Mouse (Mus musculus) regulatory T cell (primary cell): ENCODE data around the gene Uvrag.
"Not testable (repeated sequence)": the region's sequence is repeated elsewhere in the genome, so short reads cannot be mapped to it uniquely, and the experiment has no call there.

Source experiments
- in situ Hi-C: fragments of 300-600 bp; cut with MboI, MseI; formaldehyde crosslinking; loops from one replicate; pipeline ENCODE4 v1.15.1; 2025; ENCODE audit warnings: high pct_unique_total_duplicates

Uvrag gene

GRCm38 (mm10) chr7:98981423-98981822, 159.5 kb downstream of the Uvrag start:
- in situ Hi-C loops, result loop anchor here (10.0 kb wide), 1 partner anchor 917 kb away; no protein-coding TSS in a partner anchor

- in situ Hi-C loops, result no loop called here
Observed at GRCm38 (mm10) chr7:98976839-98977457, 164.0 kb downstream of the Uvrag start.

- in situ Hi-C loops, result no loop called here
Observed at GRCm38 (mm10) chr7:98974590-98974989, 166.4 kb downstream of the Uvrag start.

DNA sequence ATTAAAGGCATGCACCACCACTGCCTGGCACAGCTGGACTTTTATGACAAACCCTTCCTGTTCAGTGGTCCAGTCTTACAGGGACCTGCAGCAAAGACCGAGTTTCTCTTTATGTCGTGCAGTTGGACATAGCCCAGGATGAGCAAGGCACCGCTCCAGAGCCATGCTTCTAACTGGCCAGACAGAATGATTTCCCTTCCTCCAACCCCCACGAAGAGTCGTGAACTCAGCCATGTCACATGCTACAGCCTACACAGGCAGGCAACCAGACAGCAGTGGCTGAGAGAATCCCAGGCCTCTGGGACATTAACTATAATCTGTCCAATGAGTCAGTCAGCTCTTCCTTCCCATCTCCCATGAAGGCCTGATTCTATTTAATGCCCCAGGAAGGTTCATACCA, 170.2 kb downstream of the Uvrag start:
- in situ Hi-C loops, result no loop called here

GRCm38 (mm10) chr7:98968741-98969395, 172.1 kb downstream of the Uvrag start:
- in situ Hi-C loops, result no loop called here

- in situ Hi-C loops, result no loop called here
Observed at GRCm38 (mm10) chr7:98968082-98968674, 172.8 kb downstream of the Uvrag start.

- in situ Hi-C loops, result no loop called here
Observed at GRCm38 (mm10) chr7:98967672-98968071, 173.3 kb downstream of the Uvrag start.

DNA sequence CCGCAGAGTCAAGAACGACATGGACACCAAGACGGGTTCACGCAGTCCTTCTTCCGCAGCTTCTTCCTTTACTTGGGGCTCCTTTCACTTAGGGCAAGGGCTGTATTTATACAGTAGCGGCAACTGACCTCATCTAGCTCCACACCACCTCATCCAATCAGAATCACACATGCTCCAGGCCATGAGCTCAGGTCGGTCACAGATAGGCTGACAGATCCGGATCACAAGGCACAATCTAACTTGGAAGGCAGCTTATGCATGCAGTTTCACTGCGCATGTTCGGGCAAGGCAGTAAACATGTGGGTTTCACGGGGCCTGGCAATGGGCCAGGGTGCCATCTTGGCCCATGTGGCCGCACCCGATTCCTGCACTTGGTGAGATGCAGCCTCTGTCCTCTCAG, 177.4 kb downstream of the Uvrag start:
- in situ Hi-C loops, result not testable (repeated sequence)

- in situ Hi-C loops, result no loop called here
Observed at GRCm38 (mm10) chr7:98962547-98963311, 178.2 kb downstream of the Uvrag start.

DNA sequence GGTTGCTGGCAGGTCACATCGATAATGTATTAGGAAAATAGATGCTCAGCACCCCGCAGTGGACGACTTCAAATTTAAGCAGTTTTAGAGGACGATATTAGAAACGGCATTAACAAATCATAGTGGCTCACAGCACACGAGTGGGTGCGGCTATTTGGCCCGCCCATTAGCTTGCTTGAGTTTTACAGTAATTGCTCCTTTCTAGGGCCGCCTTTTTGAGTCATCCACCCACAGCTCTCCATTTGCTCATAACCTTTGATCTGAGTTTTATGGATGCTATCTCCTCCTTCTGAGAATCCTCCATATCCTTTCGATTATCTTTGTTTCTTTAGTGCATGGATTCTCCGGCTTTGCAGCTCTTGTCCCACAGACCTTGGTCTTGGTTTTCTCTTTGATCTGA, 178.9 kb downstream of the Uvrag start:
- in situ Hi-C loops, result no loop called here

GRCm38 (mm10) chr7:98960274-98960673, 180.7 kb downstream of the Uvrag start:
- in situ Hi-C loops, result no loop called here

- in situ Hi-C loops, result no loop called here
Observed at GRCm38 (mm10) chr7:98959246-98959645, 181.7 kb downstream of the Uvrag start.

DNA sequence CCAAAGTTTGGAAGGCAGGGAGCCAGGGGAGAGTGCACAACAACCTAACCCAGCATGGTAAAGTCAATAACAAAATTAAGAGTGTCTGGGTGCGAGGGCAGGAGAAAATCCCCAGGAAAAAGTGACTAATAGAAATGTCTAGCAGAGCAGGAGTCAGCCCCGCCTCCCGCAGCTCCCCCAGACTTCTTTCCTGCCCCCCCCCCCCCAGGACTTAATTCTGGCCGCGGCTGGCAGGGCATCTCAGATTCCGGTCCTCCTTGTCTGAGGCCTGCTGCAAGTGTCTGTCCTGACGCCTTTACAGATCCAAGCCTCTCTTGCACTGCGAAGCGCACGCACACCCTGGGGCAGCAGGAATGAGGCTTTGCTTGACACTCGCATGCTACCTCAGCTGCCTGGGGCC, 182.8 kb downstream of the Uvrag start:
- in situ Hi-C loops, result no loop called here

DNA sequence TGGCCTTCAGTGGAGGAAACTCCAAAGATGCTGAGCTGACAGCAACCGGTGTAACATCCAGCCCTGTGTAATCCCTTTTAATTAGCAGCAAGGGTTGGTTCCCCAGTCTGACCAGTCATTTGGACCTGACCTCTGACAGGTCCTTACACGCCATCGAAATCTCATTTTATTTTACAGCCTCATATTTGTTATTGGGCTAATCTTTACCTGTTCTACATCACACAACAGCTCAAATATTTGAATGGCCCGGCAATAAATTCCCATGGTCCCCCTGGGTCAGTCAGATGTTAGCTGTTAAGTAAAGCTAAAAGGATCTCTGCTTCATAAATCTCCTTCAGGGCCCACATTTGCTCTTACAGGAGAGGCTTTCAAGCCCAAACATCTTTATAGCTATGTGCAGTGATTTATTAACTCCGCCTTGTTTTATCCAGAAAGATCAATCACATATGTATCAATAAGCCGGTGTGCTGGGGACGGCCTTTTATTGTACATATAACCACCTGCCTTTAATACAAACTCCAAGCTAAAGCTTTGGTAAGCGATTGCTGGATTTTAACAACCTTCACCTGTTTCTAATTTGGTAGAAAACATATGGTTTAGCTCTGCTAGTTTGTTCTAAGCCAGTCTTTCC, 183.7 kb downstream of the Uvrag start:
- in situ Hi-C loops, result no loop called here

DNA sequence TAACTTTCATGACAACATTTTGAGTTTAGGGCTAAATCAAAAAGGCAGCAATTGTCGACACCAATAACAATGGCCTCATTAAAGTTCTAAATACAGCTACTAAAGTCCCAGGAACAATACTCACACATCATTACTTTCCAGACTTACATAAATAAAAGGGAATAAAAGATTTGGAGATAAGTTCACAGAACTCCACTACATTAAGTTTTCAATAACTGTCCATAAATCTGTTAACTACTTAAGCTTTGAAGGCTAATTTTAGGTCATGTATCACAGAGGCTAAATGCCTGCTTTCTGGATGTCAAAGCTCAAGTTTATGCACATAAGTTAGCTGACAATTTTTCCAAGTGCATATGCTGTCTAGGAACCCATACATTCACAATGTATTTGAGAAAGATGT, 184.3 kb downstream of the Uvrag start:
- in situ Hi-C loops, result no loop called here

- in situ Hi-C loops, result no loop called here
Observed at GRCm38 (mm10) chr7:98953649-98954048, 187.3 kb downstream of the Uvrag start.

DNA sequence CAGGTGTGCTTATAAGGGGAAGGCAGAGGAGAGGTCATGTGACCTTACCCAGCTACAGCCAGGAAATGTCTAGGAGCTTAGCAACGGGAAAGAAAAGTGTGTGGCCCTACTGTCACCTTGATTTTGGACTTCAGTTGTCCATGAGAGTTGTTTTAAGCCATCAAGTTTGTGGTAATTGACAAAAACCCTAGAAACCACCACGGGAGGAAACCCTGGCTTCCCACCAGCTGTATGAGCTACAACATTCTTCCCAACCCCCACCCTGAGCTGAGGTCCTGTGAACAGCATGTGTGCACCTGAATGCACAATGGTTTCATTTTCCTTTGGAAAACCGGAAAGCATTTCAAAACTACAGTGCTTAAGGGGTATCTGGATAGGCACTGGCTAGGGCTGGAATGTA, 196.0 kb downstream of the Uvrag start:
- in situ Hi-C loops, result no loop called here

DNA sequence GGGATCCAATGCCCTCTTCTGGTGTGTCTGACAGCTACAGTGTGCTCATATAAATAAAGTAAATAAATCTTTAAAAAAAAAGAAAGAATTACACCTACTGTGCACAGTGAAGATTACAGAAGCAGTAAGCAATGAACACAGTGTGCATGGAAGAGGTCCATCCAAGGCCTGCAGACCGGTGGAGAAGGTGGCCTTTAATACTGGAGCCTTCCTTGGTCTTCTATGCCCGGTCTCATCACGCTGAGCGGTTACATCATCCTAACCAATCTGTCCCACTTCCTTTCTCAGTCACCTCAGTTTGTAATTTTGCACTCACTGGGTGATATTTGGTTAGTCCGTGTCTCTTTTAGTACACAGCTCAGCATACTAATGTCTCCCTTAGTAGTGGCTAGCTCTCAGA, 197.3 kb downstream of the Uvrag start:
- in situ Hi-C loops, result no loop called here

GRCm38 (mm10) chr7:98942746-98943145, 198.2 kb downstream of the Uvrag start:
- in situ Hi-C loops, result no loop called here

- in situ Hi-C loops, result no loop called here
Observed at GRCm38 (mm10) chr7:98939194-98939593, 201.7 kb downstream of the Uvrag start.

DNA sequence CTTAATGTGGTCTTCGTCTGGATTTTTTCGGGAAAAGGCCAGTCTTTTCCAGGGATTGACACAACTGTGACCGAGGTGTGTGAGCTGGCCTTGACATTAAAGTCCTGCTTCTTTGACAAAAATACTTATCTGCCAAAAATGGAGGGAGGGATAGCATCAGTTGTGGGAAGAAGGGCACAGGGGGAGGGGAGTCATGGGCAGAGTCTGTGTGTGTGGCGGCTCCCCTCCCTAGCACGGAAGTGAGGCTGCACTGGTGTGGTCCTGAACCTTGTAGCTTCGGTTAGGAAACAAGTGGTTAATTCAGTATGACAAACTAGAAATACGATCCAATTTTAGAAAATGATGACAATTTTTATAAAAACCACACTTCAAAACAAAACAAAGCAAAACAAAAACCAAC, 202.3 kb downstream of the Uvrag start:
- in situ Hi-C loops, result no loop called here
